21 mouse cellular contexts compared by ENCODE assay signal in genomic region chr5:86072756-86073386, GRCm38 (mm10). TPM values are rescaled to one million over a fixed set of nuclear protein-coding genes. Genes with fewer than 3 reads are reported as not detected.
DNase-seq lines count a peak whose midpoint lies in the region; ATAC-seq and TF ChIP-seq lines count a peak whose summit lies in the region.
"Had no signal": no experiment of that assay in that cellular context is flagged by ENCODE, and none has a peak within 500 bp of the region (broad histone marks: within the 10 kb centered on the region; RNA-seq: fewer than 3 reads in every experiment).

No protein-coding gene starts in this region.

- no peaks in the 10 kb centered on the region for H3K27me3 ChIP-seq in liver, postnatal 0 days (ENCODE audit: insufficient read depth, low read length)
- H3K27me3 ChIP-seq in liver, embryonic 12.5 days (replicated peaks), result no peaks in the 10 kb centered on the region
- H3K27me3 ChIP-seq in forebrain, embryonic 12.5 days, result no peaks in the 10 kb centered on the region
- H3K27me3 ChIP-seq: embryonic facial prominence, embryonic 13.5 days; hindbrain, embryonic 13.5 days had no signal

- H3K4me1 ChIP-seq in liver, postnatal 0 days (ENCODE audit: insufficient read depth), result peaks cover 9% of the 10 kb centered on the region
- H3K4me1 ChIP-seq in liver, embryonic 12.5 days, result peaks cover 9% of the 10 kb centered on the region
- no peaks in the 10 kb centered on the region for H3K4me1 ChIP-seq in forebrain, embryonic 12.5 days
- H3K4me1 ChIP-seq: embryonic facial prominence, embryonic 13.5 days; heart, embryonic 10.5 days; hindbrain, embryonic 13.5 days had no signal

- H3K36me3 ChIP-seq in liver, postnatal 0 days (replicated peaks; ENCODE audit: insufficient read depth, low read length), result no peaks in the 10 kb centered on the region
- H3K36me3 ChIP-seq in liver, embryonic 12.5 days, result no peaks in the 10 kb centered on the region
- no peaks in the 10 kb centered on the region for H3K36me3 ChIP-seq in forebrain, embryonic 12.5 days (replicated peaks)
- H3K36me3 ChIP-seq: embryonic facial prominence, embryonic 13.5 days; G1E; heart, embryonic 10.5 days; hindbrain, embryonic 13.5 days had no signal

- H3K9ac ChIP-seq in liver, postnatal 0 days (replicated peaks), result no peak overlapping the region
- no peak overlapping the region for H3K9ac ChIP-seq in liver, embryonic 12.5 days
- no peak overlapping the region for H3K9ac ChIP-seq in forebrain, embryonic 12.5 days
- H3K9ac ChIP-seq: embryonic facial prominence, embryonic 13.5 days; hindbrain, embryonic 13.5 days had no signal

- TF ChIP-seq CTCF in liver, postnatal 0 days (IDR thresholded peaks at IDR 0.05; ENCODE audit: low read depth), result no peak

- 47% methylated on average over 4 of the region's 4 CpGs for WGBS in liver, postnatal 0 days (ENCODE audit: insufficient replicate concordance)
- WGBS in liver, embryonic 12.5 days (ENCODE audit: insufficient replicate concordance), result 63% methylated on average over 4 of the region's 4 CpGs
- WGBS in forebrain, embryonic 12.5 days, result 86% methylated on average over 4 of the region's 4 CpGs

- 0 out of 2 replicates have a peak overlapping the region, but pooled peaks have one; percentile 16 for H3K27ac ChIP-seq in liver, postnatal 0 days (ENCODE audit: low read depth)
- H3K27ac ChIP-seq in liver, embryonic 12.5 days, result no peak overlapping the region
- no peak overlapping the region for H3K27ac ChIP-seq in forebrain, embryonic 12.5 days
- H3K27ac ChIP-seq: embryonic facial prominence, embryonic 13.5 days; heart, embryonic 10.5 days; hindbrain, embryonic 13.5 days had no signal

- H3K4me3 ChIP-seq in liver, postnatal 0 days (ENCODE audit: low read depth, low read length), result peak overlapping the region; percentile 18; the same call in 1 of the 2 replicates
- H3K4me3 ChIP-seq in liver, embryonic 12.5 days, result no peak overlapping the region
- H3K4me3 ChIP-seq in forebrain, embryonic 12.5 days (replicated peaks), result no peak overlapping the region
- H3K4me3 ChIP-seq: embryonic facial prominence, embryonic 13.5 days; heart, embryonic 10.5 days; hindbrain, embryonic 13.5 days had no signal

- no peak for TF ChIP-seq EP300 in liver, postnatal 0 days (IDR thresholded peaks at IDR 0.05; ENCODE audit: low read depth)

- H3K4me2 ChIP-seq in liver, postnatal 0 days (ENCODE audit: low read depth, low read length), result peak overlapping the region; percentile 51
- no peak overlapping the region for H3K4me2 ChIP-seq in liver, embryonic 12.5 days
- no peak overlapping the region for H3K4me2 ChIP-seq in forebrain, embryonic 12.5 days
- H3K4me2 ChIP-seq: embryonic facial prominence, embryonic 13.5 days; hindbrain, embryonic 13.5 days had no signal

- ATAC-seq in liver, postnatal 0 days, result no peak
- no peak for ATAC-seq in liver, embryonic 12.5 days
- ATAC-seq in forebrain, embryonic 12.5 days (ENCODE audit: low FRiP score), result no peak
- ATAC-seq: forebrain, embryonic 14.5 days; intestine, embryonic 16.5 days had no signal

- no peak for DNase-seq in liver, postnatal 0 days
- DNase-seq in 416B (ENCODE audit: low read depth) (peak; percentile 58), A20 (ENCODE audit: low read depth, low spot score) (peak; percentile 71)
- peak; percentile 53 for DNase-seq in induced T-regulatory cell, adult 2 months (ENCODE audit: low read depth)
- DNase-seq in frontal cortex, postnatal 14 days (ENCODE audit: low spot score in 2 of 2), result no peak
- DNase-seq: adrenal gland, adult 8-10 months; adrenal gland, postnatal 36 days; cerebellum, adult 11-12 months; cerebellum, adult 9-10 months; cerebellum, postnatal 25 days; gastrocnemius, postnatal 36 days; heart, adult 18-20 months; heart, postnatal 10 days had no signal

- H3K9me3 ChIP-seq in liver, postnatal 0 days (ENCODE audit: low read length), result no peaks in the 10 kb centered on the region
- H3K9me3 ChIP-seq in liver, embryonic 12.5 days (replicated peaks), result no peaks in the 10 kb centered on the region
- no peaks in the 10 kb centered on the region for H3K9me3 ChIP-seq in forebrain, embryonic 12.5 days
- H3K9me3 ChIP-seq: G1E; heart, embryonic 10.5 days; hindbrain, embryonic 13.5 days had no signal

RNA-seq across cellular contexts. Expression of gene Stap1, which starts 1.3 kb away (rescaled TPM):
- 3.9 and 4.1 TPM in 2 replicates for polyA plus RNA-seq in liver, postnatal 0 days (2015; fragmentation: Nextera tagmentation; extraction: Ambion mirVana)
- polyA plus RNA-seq in liver, embryonic 12.5 days (2016; fragmentation: Nextera tagmentation; extraction: Ambion mirVana), result 2.5 and 2.6 TPM in 2 replicates
- 0.06 and 0.31 TPM in 2 replicates for polyA plus RNA-seq in forebrain, embryonic 12.5 days (2016; fragmentation: Nextera tagmentation; extraction: Ambion mirVana)

RNA-seq across cellular contexts. Expression of gene Cenpc1, which starts 7.5 kb away (rescaled TPM):
- polyA plus RNA-seq in liver, postnatal 0 days (2015; fragmentation: Nextera tagmentation; extraction: Ambion mirVana), result 7.1 and 8.8 TPM in 2 replicates
- 21.1 and 21.8 TPM in 2 replicates for polyA plus RNA-seq in liver, embryonic 12.5 days (2016; fragmentation: Nextera tagmentation; extraction: Ambion mirVana)
- polyA plus RNA-seq in forebrain, embryonic 12.5 days (2016; fragmentation: Nextera tagmentation; extraction: Ambion mirVana), result 54.4 and 55.7 TPM in 2 replicates

Comparison
In these comparisons a context has a peak if more than half of its experiments do, and no peak if none do; other contexts are left out.
1. DNase-seq: peak in 416B (single experiment), A20 (single experiment) and induced T-regulatory cell, adult 2 months (single experiment); none in liver, postnatal 0 days (single experiment) and frontal cortex, postnatal 14 days (0 of 2).